Mouse (Mus musculus) megakaryocyte, adult 5-6 weeks (primary cell): ENCODE data around the gene Foxa2. TPM values are rescaled to one million over a fixed set of nuclear protein-coding genes. Genes with fewer than 3 reads are reported as not detected.

Experiments used
- ATAC-seq: 2 replicates; pipeline ENCODE4 v1.8.0; 2016; ENCODE audit warnings: mild to moderate bottlenecking, inconsistent platforms; ENCODE audit not compliant: poor library complexity, severe bottlenecking
- total RNA-seq, 2 experiments: library from RNA; stranded (forward) in 1 of 2; stranded (reverse) in 1 of 2; fragments of 153-499, 151-499 nt in 1 of 2; fragments of 221-1000, 200-1000 nt in 1 of 2; gene quantifications; 2 replicates each; pipeline versions ENCODE4 v1.2.3 to v1.2.4; 2015 to 2017

Gene Foxa2
- total RNA-seq, 2 experiments from 2014 or later = not detected

GRCm38 (mm10) chr2:148039351-148040235, 7.2 kb downstream of the Foxa2 start:
- ATAC-seq = no peak

GRCm38 (mm10) chr2:148038366-148039310, 8.1 kb downstream of the Foxa2 start:
- ATAC-seq = no peak

- no peak for ATAC-seq
Measured at GRCm38 (mm10) chr2:148036611-148037160, 10.1 kb downstream of the Foxa2 start.

GRCm38 (mm10) chr2:148030991-148031675, 15.6 kb downstream of the Foxa2 start:
- ATAC-seq = no peak

GRCm38 (mm10) chr2:148030613-148030935, 16.2 kb downstream of the Foxa2 start:
- ATAC-seq = no peak

- ATAC-seq = no peak
Measured at GRCm38 (mm10) chr2:148029751-148030612, 16.8 kb downstream of the Foxa2 start.

- no peak for ATAC-seq
Measured at GRCm38 (mm10) chr2:148029050-148029608, 17.6 kb downstream of the Foxa2 start.

- no peak for ATAC-seq
Measured at GRCm38 (mm10) chr2:148026366-148026765, 20.4 kb downstream of the Foxa2 start.

- ATAC-seq = no peak
Measured at GRCm38 (mm10) chr2:148025481-148025880, 21.3 kb downstream of the Foxa2 start.

- no peak for ATAC-seq
Measured at GRCm38 (mm10) chr2:148024268-148024935, 22.4 kb downstream of the Foxa2 start.

GRCm38 (mm10) chr2:148023340-148023806, 23.4 kb downstream of the Foxa2 start:
- no peak for ATAC-seq

- no peak for ATAC-seq
Measured at GRCm38 (mm10) chr2:148021919-148022570, 24.7 kb downstream of the Foxa2 start.

GRCm38 (mm10) chr2:148021016-148021415, 25.8 kb downstream of the Foxa2 start:
- no peak for ATAC-seq

- no peak for ATAC-seq
Measured at GRCm38 (mm10) chr2:148020125-148020524, 26.6 kb downstream of the Foxa2 start.

GRCm38 (mm10) chr2:148017782-148018690, 28.7 kb downstream of the Foxa2 start:
- ATAC-seq = no peak

GRCm38 (mm10) chr2:148013382-148013781, 33.4 kb downstream of the Foxa2 start:
- ATAC-seq = no peak

GRCm38 (mm10) chr2:148009049-148009448, 37.7 kb downstream of the Foxa2 start:
- ATAC-seq = no peak
